Mouse (Mus musculus): Measurements from ENCODE around the gene Arhgap33. TPM values are rescaled to one million over a fixed set of nuclear protein-coding genes. Genes with fewer than 3 reads are reported as not detected.

The Arhgap33 gene
- polyA plus RNA-seq, 2 experiments, result 1.3 to 7.1 TPM

DNA sequence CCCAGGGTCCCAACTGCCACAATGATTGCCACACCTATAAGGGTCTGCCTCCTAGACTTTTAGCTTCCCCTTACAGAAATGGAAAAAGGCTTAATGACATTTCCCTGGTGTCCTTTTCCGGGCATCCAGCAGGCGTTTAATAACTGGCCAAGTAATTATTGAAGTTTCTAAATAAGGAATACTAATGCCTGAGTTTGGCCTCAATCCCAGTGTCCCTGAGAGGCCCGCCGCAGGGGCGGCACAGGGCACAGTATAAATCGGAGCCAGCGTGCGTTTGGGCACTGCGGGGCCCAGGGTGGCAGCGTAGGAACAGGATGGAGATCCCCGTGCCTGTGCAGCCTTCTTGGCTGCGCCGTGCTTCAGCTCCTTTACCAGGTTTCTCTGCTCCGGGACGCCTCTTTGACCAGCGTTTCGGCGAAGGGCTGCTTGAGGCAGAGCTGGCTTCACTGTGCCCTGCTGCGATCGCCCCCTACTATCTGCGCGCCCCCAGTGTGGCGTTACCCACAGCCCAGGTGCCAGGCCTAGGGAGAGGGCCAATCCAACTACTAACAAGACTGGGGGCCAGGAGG is 18.2 kb upstream of the Arhgap33 start:
- Histone ChIP-seq H3K36me3 (replicated peaks; ENCODE audit: control insufficient read depth, insufficient read depth, low read depth) (peaks cover 19% of the 10 kb centered on the region), H3K4me3 (ENCODE audit: insufficient read depth in 1 of 2, low read depth in 2 of 2, low read length in 2 of 2) (peak overlapping the region; percentile 83 to 90), H3K27ac (peak overlapping the region; percentile 95), H3K9me3 (ENCODE audit: control insufficient read depth, low read length) (no peaks in the 10 kb centered on the region), H3K4me1 (replicated peaks; ENCODE audit: control insufficient read depth in 2 of 2, insufficient read depth in 2 of 2, low read length in 1 of 2) (peaks cover 7% of the 10 kb centered on the region in 2 experiments), H3K27me3 (ENCODE audit: control insufficient read depth, insufficient read depth, low read length) (no peaks in the 10 kb centered on the region), H3K9ac (replicated peaks) (peak overlapping the region; percentile 96), H3K4me2 (ENCODE audit: low read depth) (peak overlapping the region; percentile 99)
- ATAC-seq (ENCODE audit: insufficient read depth) (no peak), DNase-seq (ENCODE audit: low read depth in 3 of 3, low spot score in 3 of 3) (no peak)
- TF ChIP-seq EP300 (IDR thresholded peaks at IDR 0.05; ENCODE audit: low read depth) (no peak), CTCF (IDR thresholded peaks at IDR 0.05; ENCODE audit: low read depth) (no peak)
- WGBS (ENCODE audit: insufficient replicate concordance), result 4% methylated on average over 23 of the region's 23 CpGs

- H3K4me2 ChIP-seq (ENCODE audit: low read depth), result peak within 1 kb of the TSS; percentile 99
- under 1% methylated on average over 44 of the region's 44 CpGs for WGBS (ENCODE audit: insufficient replicate concordance)
- H3K4me1 ChIP-seq (replicated peaks; ENCODE audit: control insufficient read depth in 2 of 2, insufficient read depth in 2 of 2, low read length in 1 of 2), result peaks cover 6 to 7% of the 10 kb centered on the region in 2 experiments
- TF ChIP-seq EP300 (IDR thresholded peaks at IDR 0.05; ENCODE audit: low read depth) (no peak), CTCF (IDR thresholded peaks at IDR 0.05; ENCODE audit: low read depth) (peak; percentile 24)
- ATAC-seq (ENCODE audit: insufficient read depth), result peak; percentile 89
- peaks cover 19% of the 10 kb centered on the region for H3K36me3 ChIP-seq (replicated peaks; ENCODE audit: control insufficient read depth, insufficient read depth, low read depth)
- peak; percentile 98 to 99 (median 99) for DNase-seq (ENCODE audit: low read depth in 3 of 3, low spot score in 3 of 3)
- no peaks in the 10 kb centered on the region for H3K27me3 ChIP-seq (ENCODE audit: control insufficient read depth, insufficient read depth, low read length)
- peak within 1 kb of the TSS; percentile 95 for H3K27ac ChIP-seq
- peak within 1 kb of the TSS; percentile 83 to 90 for H3K4me3 ChIP-seq (ENCODE audit: insufficient read depth in 1 of 2, low read depth in 2 of 2, low read length in 2 of 2)
- no peaks in the 10 kb centered on the region for H3K9me3 ChIP-seq (ENCODE audit: control insufficient read depth, low read length)
- peak within 1 kb of the TSS; percentile 96 for H3K9ac ChIP-seq (replicated peaks)
Observed at GRCm38 (mm10) chr7:30552102-30553020, 17.5 kb upstream of the Arhgap33 start, which contains the start of the genes Hspb6 and Proser3. TSS of gene Hspb6 (plus strand) at chr7:30552178. TSS of gene Proser3 (minus strand) at chr7:30552299.

DNA sequence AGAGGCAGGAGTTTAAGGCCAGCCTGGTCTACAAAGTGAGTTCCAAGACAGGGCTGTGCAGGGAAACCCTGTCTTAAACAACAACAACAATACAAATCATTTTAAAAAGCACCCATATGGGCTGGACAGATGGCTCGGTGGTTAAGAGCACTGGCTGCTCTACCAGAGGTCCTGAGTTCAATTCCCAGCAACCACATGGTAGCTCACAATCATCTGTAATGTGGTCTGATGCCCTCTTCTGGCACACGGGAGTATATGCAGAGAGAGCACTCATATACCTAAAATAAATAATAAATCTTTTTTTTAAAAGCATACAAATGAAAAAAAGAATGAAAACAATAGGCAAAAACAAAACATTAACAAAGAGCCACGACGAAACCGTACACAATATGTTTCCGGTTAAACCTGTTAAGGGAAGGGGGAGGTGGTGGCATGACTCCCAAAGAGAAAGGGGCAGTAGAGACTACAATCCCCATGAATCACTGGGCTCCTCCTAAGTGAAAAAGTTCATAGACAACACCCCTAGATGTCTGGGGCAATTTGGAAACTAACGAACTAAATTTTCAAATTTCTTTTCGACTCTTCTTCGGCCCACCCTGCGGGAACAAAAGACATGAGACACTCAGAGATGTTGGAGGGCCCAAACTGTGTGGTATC is 16.7 kb upstream of the Arhgap33 start:
- Histone ChIP-seq H3K9ac (replicated peaks) (peak overlapping the region; percentile 83), H3K36me3 (replicated peaks; ENCODE audit: control insufficient read depth, insufficient read depth, low read depth) (peaks cover 12% of the 10 kb centered on the region), H3K4me2 (ENCODE audit: low read depth) (peak overlapping the region; percentile 99), H3K27me3 (ENCODE audit: control insufficient read depth, insufficient read depth, low read length) (no peaks in the 10 kb centered on the region), H3K27ac (peak overlapping the region; percentile 89), H3K4me1 (replicated peaks; ENCODE audit: control insufficient read depth in 2 of 2, insufficient read depth in 2 of 2, low read length in 1 of 2) (peaks cover 6 to 7% of the 10 kb centered on the region in 2 experiments), H3K9me3 (ENCODE audit: control insufficient read depth, low read length) (no peaks in the 10 kb centered on the region), H3K4me3 (ENCODE audit: insufficient read depth in 1 of 2, low read depth in 2 of 2, low read length in 2 of 2) (peak overlapping the region; percentile 78 to 83)
- ATAC-seq (ENCODE audit: insufficient read depth), result peak; percentile 50
- TF ChIP-seq CTCF (IDR thresholded peaks at IDR 0.05; ENCODE audit: low read depth) (peak; percentile 73), EP300 (IDR thresholded peaks at IDR 0.05; ENCODE audit: low read depth) (no peak)
- DNase-seq (ENCODE audit: low read depth in 3 of 3, low spot score in 3 of 3), result peak in 1 of 3 experiments; percentile 54
- under 1% methylated on average over 10 of the region's 10 CpGs for WGBS (ENCODE audit: insufficient replicate concordance)

DNA sequence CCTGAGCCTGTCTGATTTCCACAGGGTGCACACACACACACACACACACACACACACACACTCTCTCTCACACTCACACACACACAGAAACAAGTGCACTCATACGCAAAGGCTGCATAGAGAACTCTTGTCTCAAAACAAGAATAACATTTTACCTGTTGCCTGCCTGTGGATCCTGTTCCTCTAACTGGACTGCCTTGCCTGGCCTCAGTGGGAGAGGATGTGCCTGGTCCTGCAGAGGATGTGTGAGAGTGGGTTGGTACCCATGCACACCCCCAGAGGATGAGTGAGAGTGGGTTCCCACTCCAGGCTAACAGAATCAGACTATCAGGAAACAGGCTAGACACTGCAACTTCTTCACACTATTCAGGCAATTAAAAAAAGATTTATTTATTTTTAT is 15.7 kb upstream of the Arhgap33 start:
- 91% methylated on average over 1 of the region's 1 CpGs for WGBS (ENCODE audit: insufficient replicate concordance)
- peaks cover 6 to 7% of the 10 kb centered on the region in 2 experiments for H3K4me1 ChIP-seq (replicated peaks; ENCODE audit: control insufficient read depth in 2 of 2, insufficient read depth in 2 of 2, low read length in 1 of 2)
- ATAC-seq (ENCODE audit: insufficient read depth) (no peak), DNase-seq (ENCODE audit: low read depth in 3 of 3, low spot score in 3 of 3) (no peak)
- no peak overlapping the region for H3K9ac ChIP-seq (replicated peaks)
- TF ChIP-seq EP300 (IDR thresholded peaks at IDR 0.05; ENCODE audit: low read depth) (no peak), CTCF (IDR thresholded peaks at IDR 0.05; ENCODE audit: low read depth) (no peak)
- no peak overlapping the region for H3K27ac ChIP-seq
- no peaks in the 10 kb centered on the region for H3K27me3 ChIP-seq (ENCODE audit: control insufficient read depth, insufficient read depth, low read length)
- H3K4me3 ChIP-seq (ENCODE audit: insufficient read depth in 1 of 2, low read depth in 2 of 2, low read length in 2 of 2), result no peak overlapping the region
- H3K9me3 ChIP-seq (ENCODE audit: control insufficient read depth, low read length), result no peaks in the 10 kb centered on the region
- H3K36me3 ChIP-seq (replicated peaks; ENCODE audit: control insufficient read depth, insufficient read depth, low read depth), result peaks cover 11% of the 10 kb centered on the region; the same call in 1 of the 2 replicates
- H3K4me2 ChIP-seq (ENCODE audit: low read depth), result no peak overlapping the region

All from liver, embryonic 14.5 days (tissue).